Mouse (Mus musculus): ENCODE measurements at regions not wholly inside any gene's neighbourhood (a gene's known extent, or its start where the extent isn't known, plus 50 kb on each side); places are given as distances from the start of the nearest gene placed in this dataset.

DNA sequence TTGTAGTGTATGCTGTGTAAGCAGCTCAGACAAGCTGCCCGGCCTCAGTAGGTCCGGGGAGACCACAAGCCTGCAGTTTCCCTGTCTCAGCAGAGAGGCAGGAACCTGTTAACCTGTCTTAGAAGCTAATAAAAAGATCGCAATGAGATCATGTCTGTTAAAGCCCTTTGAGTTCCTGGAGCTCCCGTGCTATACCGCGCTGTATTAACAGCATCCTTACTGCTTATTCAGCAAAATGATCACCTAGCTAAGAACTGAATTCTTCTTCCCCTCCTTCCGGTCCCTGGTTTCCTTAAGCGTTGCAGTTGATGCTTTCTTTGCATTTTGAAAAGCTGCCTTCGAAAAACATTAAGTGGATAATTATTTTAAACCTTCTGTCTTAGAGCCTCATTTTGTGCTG, 1230.4 kb upstream of the A1bg start:
- Histone ChIP-seq H3K27me3 (ENCODE audit: control insufficient read depth, insufficient read depth, low read length) (no peaks in the 10 kb centered on the region), H3K9me3 (ENCODE audit: control insufficient read depth, low read length) (no peaks in the 10 kb centered on the region), H3K27ac (ENCODE audit: low read depth, low read length) (no peak overlapping the region), H3K4me2 (ENCODE audit: low read depth, low read length) (no peak overlapping the region), H3K4me1 (ENCODE audit: control insufficient read depth, insufficient read depth, low read length) (no peaks in the 10 kb centered on the region), H3K9ac (replicated peaks; ENCODE audit: low read depth, low read length) (no peak overlapping the region), H3K36me3 (ENCODE audit: control insufficient read depth, insufficient read depth, low read length) (no peaks in the 10 kb centered on the region), H3K4me3 (ENCODE audit: low read depth, low read length) (no peak overlapping the region)
- ATAC-seq (ENCODE audit: low read depth), result no peak
- WGBS, result 60% methylated on average over 9 of the region's 9 CpGs

DNA sequence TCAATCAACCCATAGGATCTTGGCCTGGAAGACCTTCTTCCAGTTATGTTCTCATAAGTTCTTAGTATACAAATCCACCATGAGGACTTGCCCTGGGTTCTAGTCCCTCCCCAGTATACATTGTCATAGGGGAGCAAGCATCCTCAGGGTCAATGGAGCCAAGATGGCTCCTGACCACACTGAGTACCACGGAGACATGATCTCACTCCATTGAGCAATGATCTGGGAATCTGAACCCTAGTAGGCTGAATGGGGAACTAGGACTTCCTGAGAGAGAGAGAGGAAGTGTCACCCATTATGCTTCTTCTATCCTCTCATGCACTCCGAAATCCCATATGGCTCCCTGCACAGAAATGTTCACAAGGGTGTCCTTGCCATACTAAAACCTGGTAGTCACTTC, 1229.3 kb upstream of the A1bg start:
- Histone ChIP-seq H3K36me3 (ENCODE audit: control insufficient read depth, insufficient read depth, low read length) (no peaks in the 10 kb centered on the region), H3K9ac (replicated peaks; ENCODE audit: low read depth, low read length) (no peak overlapping the region), H3K9me3 (ENCODE audit: control insufficient read depth, low read length) (no peaks in the 10 kb centered on the region), H3K27ac (ENCODE audit: low read depth, low read length) (no peak overlapping the region), H3K4me2 (ENCODE audit: low read depth, low read length) (no peak overlapping the region), H3K4me3 (ENCODE audit: low read depth, low read length) (no peak overlapping the region), H3K4me1 (ENCODE audit: control insufficient read depth, insufficient read depth, low read length) (no peaks in the 10 kb centered on the region), H3K27me3 (ENCODE audit: control insufficient read depth, insufficient read depth, low read length) (no peaks in the 10 kb centered on the region)
- WGBS, result 96% methylated on average over 2 of the region's 2 CpGs
- ATAC-seq (ENCODE audit: low read depth), result no peak

- WGBS, result 85% methylated on average over 3 of the region's 3 CpGs
- H3K4me3 ChIP-seq (ENCODE audit: low read depth, low read length), result no peak overlapping the region
- H3K9ac ChIP-seq (replicated peaks; ENCODE audit: low read depth, low read length), result no peak overlapping the region
- H3K4me2 ChIP-seq (ENCODE audit: low read depth, low read length), result no peak overlapping the region
- H3K27ac ChIP-seq (ENCODE audit: low read depth, low read length), result no peak overlapping the region
- no peaks in the 10 kb centered on the region for H3K4me1 ChIP-seq (ENCODE audit: control insufficient read depth, insufficient read depth, low read length)
- no peaks in the 10 kb centered on the region for H3K9me3 ChIP-seq (ENCODE audit: control insufficient read depth, low read length)
- no peaks in the 10 kb centered on the region for H3K27me3 ChIP-seq (ENCODE audit: control insufficient read depth, insufficient read depth, low read length)
- ATAC-seq (ENCODE audit: low read depth), result no peak
- no peaks in the 10 kb centered on the region for H3K36me3 ChIP-seq (ENCODE audit: control insufficient read depth, insufficient read depth, low read length)
Observed at GRCm38 (mm10) chr15:62151690-62152089, 1228.9 kb upstream of the A1bg start.

GRCm38 (mm10) chr15:62150296-62150695, 1227.5 kb upstream of the A1bg start:
- Histone ChIP-seq H3K4me3 (ENCODE audit: low read depth, low read length) (no peak overlapping the region), H3K27me3 (ENCODE audit: control insufficient read depth, insufficient read depth, low read length) (no peaks in the 10 kb centered on the region), H3K27ac (ENCODE audit: low read depth, low read length) (no peak overlapping the region), H3K4me1 (ENCODE audit: control insufficient read depth, insufficient read depth, low read length) (no peaks in the 10 kb centered on the region), H3K4me2 (ENCODE audit: low read depth, low read length) (no peak overlapping the region), H3K9ac (replicated peaks; ENCODE audit: low read depth, low read length) (no peak overlapping the region), H3K9me3 (ENCODE audit: control insufficient read depth, low read length) (no peaks in the 10 kb centered on the region), H3K36me3 (ENCODE audit: control insufficient read depth, insufficient read depth, low read length) (no peaks in the 10 kb centered on the region)
- no peak for ATAC-seq (ENCODE audit: low read depth)
- WGBS, result 77% methylated on average over 4 of the region's 4 CpGs

DNA sequence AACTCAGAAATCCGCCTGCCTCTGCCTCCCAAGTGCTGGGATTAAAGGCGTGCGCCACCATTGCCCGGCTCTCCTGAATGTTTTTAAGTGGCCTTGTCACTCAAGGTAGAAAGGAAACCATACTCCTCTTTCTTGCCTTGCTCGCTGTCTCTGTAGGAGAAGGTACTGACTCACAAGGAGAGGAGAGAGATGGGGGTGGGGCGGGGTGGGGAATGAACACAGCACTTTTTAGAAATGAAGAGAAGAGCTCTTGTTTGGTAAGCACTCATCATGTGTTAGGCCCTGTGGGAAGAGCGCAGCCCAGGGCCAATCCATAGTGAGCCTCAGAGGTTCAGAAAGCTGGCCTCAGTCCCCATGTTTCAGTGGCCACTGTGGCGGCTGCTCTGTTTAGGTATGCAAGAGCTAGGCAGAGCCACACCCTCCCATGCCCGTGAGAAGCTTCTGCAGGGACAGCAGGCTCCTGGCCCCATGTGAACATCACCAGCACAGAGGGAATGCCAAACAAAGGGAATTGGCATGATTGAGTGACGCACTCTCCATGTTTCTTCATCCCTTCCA, 1225.9 kb upstream of the A1bg start:
- Histone ChIP-seq H3K36me3 (ENCODE audit: control insufficient read depth, insufficient read depth, low read length) (no peaks in the 10 kb centered on the region), H3K9ac (replicated peaks; ENCODE audit: low read depth, low read length) (no peak overlapping the region), H3K4me2 (ENCODE audit: low read depth, low read length) (no peak overlapping the region), H3K27ac (ENCODE audit: low read depth, low read length) (no peak overlapping the region), H3K27me3 (ENCODE audit: control insufficient read depth, insufficient read depth, low read length) (no peaks in the 10 kb centered on the region), H3K4me3 (ENCODE audit: low read depth, low read length) (no peak overlapping the region), H3K4me1 (ENCODE audit: control insufficient read depth, insufficient read depth, low read length) (no peaks in the 10 kb centered on the region), H3K9me3 (ENCODE audit: control insufficient read depth, low read length) (no peaks in the 10 kb centered on the region)
- WGBS, result 87% methylated on average over 10 of the region's 10 CpGs
- no peak for ATAC-seq (ENCODE audit: low read depth)

- no peak overlapping the region for H3K27ac ChIP-seq (ENCODE audit: low read depth, low read length)
- ATAC-seq (ENCODE audit: low read depth), result no peak
- H3K4me1 ChIP-seq (ENCODE audit: control insufficient read depth, insufficient read depth, low read length), result no peaks in the 10 kb centered on the region
- no peak overlapping the region for H3K9ac ChIP-seq (replicated peaks; ENCODE audit: low read depth, low read length)
- WGBS, result 12% methylated on average over 5 of the region's 5 CpGs
- no peaks in the 10 kb centered on the region for H3K36me3 ChIP-seq (ENCODE audit: control insufficient read depth, insufficient read depth, low read length)
- no peak overlapping the region for H3K4me3 ChIP-seq (ENCODE audit: low read depth, low read length)
- no peak overlapping the region for H3K4me2 ChIP-seq (ENCODE audit: low read depth, low read length)
- H3K9me3 ChIP-seq (ENCODE audit: control insufficient read depth, low read length), result no peaks in the 10 kb centered on the region
- no peaks in the 10 kb centered on the region for H3K27me3 ChIP-seq (ENCODE audit: control insufficient read depth, insufficient read depth, low read length)
Observed at GRCm38 (mm10) chr15:62147343-62147953, 1224.6 kb upstream of the A1bg start.

DNA sequence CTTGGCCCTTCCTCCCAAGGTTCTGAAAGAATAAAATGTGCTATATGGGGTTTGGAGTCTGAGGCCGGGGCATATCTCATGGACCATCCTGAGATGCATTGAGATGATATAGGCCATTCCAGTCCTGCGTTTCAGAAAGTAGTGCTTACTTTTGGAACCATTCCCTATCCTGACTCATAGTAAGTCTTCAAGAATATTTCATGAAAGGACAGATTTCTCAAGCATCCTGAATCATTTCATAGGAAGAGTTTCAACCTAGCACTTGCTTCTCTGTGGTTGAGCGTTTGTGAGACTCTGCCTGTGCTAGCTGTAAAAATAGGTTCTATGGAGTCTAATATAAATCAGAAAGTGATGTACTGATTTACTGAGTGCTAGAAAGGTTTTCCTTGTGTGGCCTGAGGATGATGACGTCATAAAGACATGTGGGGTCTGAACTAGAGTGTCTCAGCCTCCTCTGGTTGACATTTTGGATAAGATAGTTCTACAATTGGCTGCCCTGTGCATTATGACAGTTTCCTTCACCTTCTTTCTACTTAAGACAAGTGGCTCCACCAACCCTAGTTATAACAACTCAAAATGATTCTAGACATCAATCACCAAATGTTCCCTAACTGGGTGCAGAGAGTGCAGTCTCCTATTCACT, 1223.0 kb upstream of the A1bg start:
- 93% methylated on average over 4 of the region's 4 CpGs for WGBS
- no peak overlapping the region for H3K4me3 ChIP-seq (ENCODE audit: low read depth, low read length)
- H3K27me3 ChIP-seq (ENCODE audit: control insufficient read depth, insufficient read depth, low read length), result no peaks in the 10 kb centered on the region
- H3K4me2 ChIP-seq (ENCODE audit: low read depth, low read length), result no peak overlapping the region
- no peaks in the 10 kb centered on the region for H3K9me3 ChIP-seq (ENCODE audit: control insufficient read depth, low read length)
- H3K36me3 ChIP-seq (ENCODE audit: control insufficient read depth, insufficient read depth, low read length), result no peaks in the 10 kb centered on the region
- H3K27ac ChIP-seq (ENCODE audit: low read depth, low read length), result no peak overlapping the region
- no peaks in the 10 kb centered on the region for H3K4me1 ChIP-seq (ENCODE audit: control insufficient read depth, insufficient read depth, low read length)
- no peak overlapping the region for H3K9ac ChIP-seq (replicated peaks; ENCODE audit: low read depth, low read length)
- ATAC-seq (ENCODE audit: low read depth), result no peak

DNA sequence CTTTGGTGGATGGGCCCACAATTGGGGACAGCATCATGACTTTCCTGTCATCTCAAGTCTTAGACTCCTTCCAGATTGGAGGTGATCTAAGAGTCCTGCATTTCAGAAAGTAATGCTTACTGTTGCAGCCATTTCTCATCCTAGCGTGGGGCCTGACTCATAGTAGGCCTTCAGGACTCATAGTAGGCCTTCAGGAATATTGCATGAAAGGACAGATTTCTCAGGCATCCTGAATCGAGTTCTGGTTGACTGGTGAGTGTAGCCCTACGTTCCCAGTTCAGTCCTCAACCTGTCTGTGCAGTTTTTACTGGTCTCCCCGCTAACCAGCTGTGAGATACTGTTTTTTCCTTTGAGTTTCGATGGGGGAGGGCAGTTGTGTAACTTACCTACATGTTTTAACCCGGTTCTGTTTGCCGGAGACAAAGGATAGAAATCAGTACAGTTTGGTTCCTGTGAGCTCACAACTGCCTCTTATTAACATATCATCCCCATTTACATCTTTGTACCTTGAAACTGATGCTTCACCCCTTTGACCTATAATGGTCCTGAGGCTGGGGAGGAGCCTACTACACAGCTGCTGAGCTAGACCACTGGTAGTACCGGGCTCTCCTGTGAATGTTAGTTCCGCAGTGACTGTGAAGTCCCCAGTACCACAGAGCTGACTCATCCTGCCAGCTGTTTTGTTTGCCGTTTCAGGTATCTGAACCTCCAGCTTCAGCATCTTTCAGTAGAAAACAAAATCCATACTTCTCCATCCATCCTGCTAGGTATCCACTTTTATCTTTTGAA, 1222.2 kb upstream of the A1bg start:
- Histone ChIP-seq H3K36me3 (ENCODE audit: control insufficient read depth, insufficient read depth, low read length) (no peaks in the 10 kb centered on the region), H3K27me3 (ENCODE audit: control insufficient read depth, insufficient read depth, low read length) (no peaks in the 10 kb centered on the region), H3K4me1 (ENCODE audit: control insufficient read depth, insufficient read depth, low read length) (no peaks in the 10 kb centered on the region), H3K4me2 (ENCODE audit: low read depth, low read length) (no peak overlapping the region), H3K4me3 (ENCODE audit: low read depth, low read length) (no peak overlapping the region), H3K9me3 (ENCODE audit: control insufficient read depth, low read length) (no peaks in the 10 kb centered on the region), H3K27ac (ENCODE audit: low read depth, low read length) (no peak overlapping the region), H3K9ac (replicated peaks; ENCODE audit: low read depth, low read length) (no peak overlapping the region)
- ATAC-seq (ENCODE audit: low read depth), result no peak
- 93% methylated on average over 10 of the region's 10 CpGs for WGBS

GRCm38 (mm10) chr15:62139859-62140258, 1217.0 kb upstream of the A1bg start:
- 69% methylated on average over 4 of the region's 4 CpGs for WGBS
- Histone ChIP-seq H3K4me2 (ENCODE audit: low read depth, low read length) (no peak overlapping the region), H3K27ac (ENCODE audit: low read depth, low read length) (no peak overlapping the region), H3K9me3 (ENCODE audit: control insufficient read depth, low read length) (no peaks in the 10 kb centered on the region), H3K9ac (replicated peaks; ENCODE audit: low read depth, low read length) (no peak overlapping the region), H3K4me3 (ENCODE audit: low read depth, low read length) (no peak overlapping the region), H3K36me3 (ENCODE audit: control insufficient read depth, insufficient read depth, low read length) (no peaks in the 10 kb centered on the region), H3K27me3 (ENCODE audit: control insufficient read depth, insufficient read depth, low read length) (no peaks in the 10 kb centered on the region), H3K4me1 (ENCODE audit: control insufficient read depth, insufficient read depth, low read length) (no peaks in the 10 kb centered on the region)
- ATAC-seq (ENCODE audit: low read depth), result no peak

Data from neural tube, embryonic 14.5 days (tissue).